Mouse (Mus musculus): ENCODE results near the gene Rnf123. TPM values are rescaled to one million over a fixed set of nuclear protein-coding genes. Genes with fewer than 3 reads are reported as not detected.

The Rnf123 gene
- polyA plus RNA-seq, 1 experiment from 2014 or later: 41.2 TPM

GRCm38 (mm10) chr9:108055061-108055460 lies 28.1 kb downstream of the Rnf123 start:
- Histone ChIP-seq H3K27ac (no peak overlapping the region), H3K27me3 (no peaks in the 10 kb centered on the region), H3K9ac (no peak overlapping the region), H3K4me3 (replicated peaks) (no peak overlapping the region), H3K4me2 (no peak overlapping the region), H3K36me3 (replicated peaks) (peaks cover 84% of the 10 kb centered on the region), H3K4me1 (peaks cover 17% of the 10 kb centered on the region), H3K9me3 (no peaks in the 10 kb centered on the region)
- ATAC-seq (ENCODE audit: low FRiP score): no peak
- 86% methylated on average over 1 of the region's 1 CpGs for WGBS

DNA sequence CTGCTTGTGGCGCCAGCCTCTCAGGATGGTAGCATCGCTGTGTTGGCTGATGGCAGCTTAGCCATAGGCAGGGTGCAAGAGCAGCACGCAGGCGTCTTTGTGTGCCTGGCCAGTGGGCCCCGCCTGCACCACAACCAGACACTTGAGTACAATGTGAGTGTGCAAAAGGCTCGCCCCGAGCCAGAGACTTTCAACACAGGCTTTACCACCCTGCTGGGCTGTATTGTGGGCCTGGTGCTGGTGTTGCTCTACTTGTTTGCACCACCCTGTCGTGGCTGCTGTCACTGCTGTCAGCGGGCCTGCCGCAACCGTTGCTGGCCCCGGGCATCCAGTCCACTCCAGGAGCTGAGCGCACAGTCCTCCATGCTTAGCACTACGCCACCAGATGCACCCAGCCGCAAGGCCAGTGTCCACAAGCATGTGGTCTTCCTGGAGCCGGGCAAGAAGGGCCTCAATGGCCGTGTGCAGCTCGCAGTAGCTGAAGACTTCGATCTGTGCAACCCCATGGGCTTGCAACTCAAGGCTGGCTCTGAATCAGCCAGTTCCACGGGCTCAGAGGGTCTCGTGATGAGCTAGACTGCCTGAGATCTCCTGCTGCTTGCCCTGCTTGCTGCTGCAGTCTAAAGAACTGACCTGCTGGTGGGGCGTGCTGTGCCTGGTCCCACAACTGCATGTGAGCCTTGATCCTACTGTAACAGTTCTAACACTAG lies 28.7 kb downstream of the Rnf123 start:
- WGBS: 91% methylated on average over 22 of the region's 22 CpGs
- ATAC-seq (ENCODE audit: low FRiP score): no peak
- peaks cover 80% of the 10 kb centered on the region for H3K36me3 ChIP-seq (replicated peaks)

DNA sequence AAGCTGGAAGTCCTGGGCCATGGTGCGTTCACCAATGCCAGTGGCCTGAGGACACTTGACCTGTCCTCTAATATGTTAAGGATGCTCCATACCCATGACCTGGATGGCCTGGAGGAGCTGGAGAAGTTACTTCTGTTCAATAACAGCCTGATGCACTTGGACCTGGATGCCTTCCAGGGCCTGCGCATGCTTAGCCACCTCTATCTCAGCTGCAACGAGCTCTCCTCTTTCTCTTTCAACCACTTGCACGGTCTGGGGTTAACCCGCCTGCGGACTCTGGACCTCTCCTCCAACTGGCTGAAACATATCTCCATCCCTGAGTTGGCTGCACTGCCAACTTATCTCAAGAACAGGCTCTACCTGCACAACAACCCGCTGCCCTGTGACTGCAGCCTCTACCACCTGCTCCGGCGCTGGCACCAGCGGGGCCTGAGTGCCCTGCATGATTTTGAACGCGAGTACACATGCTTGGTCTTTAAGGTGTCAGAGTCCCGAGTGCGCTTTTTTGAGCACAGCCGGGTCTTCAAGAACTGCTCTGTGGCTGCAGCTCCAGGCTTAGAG lies 29.4 kb downstream of the Rnf123 start:
- Histone ChIP-seq H3K36me3 (replicated peaks) (peaks cover 73% of the 10 kb centered on the region), H3K27me3 (no peaks in the 10 kb centered on the region)

More for the DNA sequence above, 28.7 kb downstream of the Rnf123 start:
- Histone ChIP-seq H3K27ac (no peak overlapping the region), H3K27me3 (no peaks in the 10 kb centered on the region), H3K4me3 (replicated peaks) (no peak overlapping the region), H3K9me3 (no peaks in the 10 kb centered on the region), H3K9ac (no peak overlapping the region), H3K4me1 (peaks cover 22% of the 10 kb centered on the region), H3K4me2 (no peak overlapping the region)

DNA sequence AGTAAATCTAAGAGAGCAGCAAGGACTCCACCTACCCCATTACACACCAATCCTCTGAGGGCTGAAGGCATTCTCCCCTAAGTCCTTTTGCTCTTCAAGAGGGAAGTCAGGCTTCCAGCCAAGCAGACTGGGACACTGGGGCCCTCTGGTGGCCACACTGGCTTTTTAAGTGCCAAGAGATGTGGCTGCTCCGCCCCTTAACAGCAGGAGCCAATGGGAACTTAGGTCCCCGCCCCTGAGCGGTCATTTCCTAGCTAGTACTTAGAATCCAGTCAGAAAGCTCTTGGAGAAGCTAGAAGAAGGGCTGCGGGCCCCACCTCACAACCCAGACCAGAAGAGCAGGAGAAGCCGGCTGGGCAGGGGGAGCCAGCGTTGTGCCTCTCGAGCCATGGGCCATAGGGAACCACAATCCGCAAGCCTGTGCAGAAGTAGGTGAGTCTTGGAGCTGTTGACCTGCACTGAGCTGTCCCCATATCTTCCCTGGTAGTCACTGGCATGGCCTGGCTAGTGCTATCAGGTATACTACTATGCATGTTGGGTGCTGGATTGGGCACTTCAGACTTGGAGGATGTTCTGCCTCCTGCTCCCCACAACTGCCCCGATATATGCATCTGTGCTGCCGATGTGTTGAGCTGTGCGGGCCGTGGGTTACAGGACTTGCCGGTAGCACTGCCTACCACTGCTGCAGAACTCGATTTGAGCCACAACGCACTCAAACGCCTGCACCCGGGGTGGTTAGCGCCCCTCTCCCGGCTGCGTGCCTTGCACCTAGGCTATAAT lies 30.1 kb downstream of the Rnf123 start, which contains the start of gene Amigo3:
Amigo3 (plus strand) TSS at position 275 of the 780 bp plus-strand sequence.
- H3K4me3 ChIP-seq (replicated peaks): no peak within 1 kb of the TSS; the same call in 1 of the 2 replicates
- H3K36me3 ChIP-seq (replicated peaks): peaks cover 66% of the 10 kb centered on the region
- H3K27ac ChIP-seq: no peak within 1 kb of the TSS
- no peaks in the 10 kb centered on the region for H3K9me3 ChIP-seq
- 59% methylated on average over 20 of the region's 20 CpGs for WGBS
- peak; percentile 34 for ATAC-seq (ENCODE audit: low FRiP score)
- peaks cover 29% of the 10 kb centered on the region for H3K4me1 ChIP-seq
- peak within 1 kb of the TSS; percentile 41 for H3K4me2 ChIP-seq
- no peaks in the 10 kb centered on the region for H3K27me3 ChIP-seq
- H3K9ac ChIP-seq: peak within 1 kb of the TSS; percentile 36; the same call in 1 of the 2 replicates

More for the DNA sequence above, 29.4 kb downstream of the Rnf123 start:
- Histone ChIP-seq H3K27ac (no peak overlapping the region), H3K9ac (no peak overlapping the region; the same call in 1 of the 2 replicates), H3K4me1 (peaks cover 24% of the 10 kb centered on the region), H3K4me2 (no peak overlapping the region), H3K4me3 (replicated peaks) (no peak overlapping the region), H3K9me3 (no peaks in the 10 kb centered on the region)
- WGBS: 91% methylated on average over 15 of the region's 15 CpGs
- no peak for ATAC-seq (ENCODE audit: low FRiP score)

DNA sequence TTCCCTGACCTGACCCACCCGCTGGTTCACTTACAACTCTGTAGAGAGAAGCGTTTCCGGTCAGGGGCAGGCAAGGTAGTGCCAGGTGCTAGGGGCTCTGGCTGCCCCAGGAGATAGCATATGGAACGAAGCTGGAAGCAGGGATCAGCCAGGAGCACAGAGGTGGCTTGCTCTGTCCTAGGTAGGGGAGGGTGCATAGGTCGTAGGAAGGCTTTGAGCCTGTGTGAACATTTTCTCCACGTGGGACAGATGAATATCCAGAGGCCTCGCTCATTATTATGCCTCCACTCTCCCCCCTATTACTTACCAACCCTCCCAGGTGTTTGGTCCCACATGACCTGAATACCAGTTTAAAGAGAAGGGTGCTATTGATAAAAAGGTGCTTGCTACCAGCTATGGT lies 30.7 kb downstream of the Rnf123 start:
- H3K27me3 ChIP-seq: no peaks in the 10 kb centered on the region

DNA sequence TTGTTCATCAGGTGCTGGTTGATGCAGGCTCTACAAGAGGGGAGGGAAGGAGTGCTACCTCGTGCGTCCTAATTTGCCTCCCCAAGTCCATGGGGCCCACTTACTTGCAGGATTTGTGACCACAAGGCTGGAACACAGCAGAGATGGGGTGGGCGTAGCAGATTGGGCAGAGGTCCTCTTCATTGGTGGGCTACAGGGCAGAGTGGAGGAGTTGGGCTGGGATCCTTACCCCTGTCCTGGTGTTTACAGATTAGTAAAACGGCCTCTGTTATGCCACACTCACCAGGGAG lies 31.3 kb downstream of the Rnf123 start:
- peaks cover 35% of the 10 kb centered on the region for H3K4me1 ChIP-seq
- no peaks in the 10 kb centered on the region for H3K27me3 ChIP-seq
- H3K36me3 ChIP-seq (replicated peaks): peaks cover 67% of the 10 kb centered on the region
- no peak overlapping the region for H3K27ac ChIP-seq
- no peak for ATAC-seq (ENCODE audit: low FRiP score)
- WGBS: 87% methylated on average over 4 of the region's 4 CpGs
- H3K9me3 ChIP-seq: no peaks in the 10 kb centered on the region
- H3K4me2 ChIP-seq: no peak overlapping the region
- no peak overlapping the region for H3K4me3 ChIP-seq (replicated peaks)
- no peak overlapping the region for H3K9ac ChIP-seq

More for the DNA sequence above, 30.7 kb downstream of the Rnf123 start:
- ATAC-seq (ENCODE audit: low FRiP score): no peak
- whole genome bisulfite sequencing: 75% methylated on average over 7 of the region's 7 CpGs
- H3K9ac ChIP-seq: no peak overlapping the region
- no peaks in the 10 kb centered on the region for H3K9me3 ChIP-seq
- no peak overlapping the region for H3K4me2 ChIP-seq
- peaks cover 35% of the 10 kb centered on the region for H3K4me1 ChIP-seq
- H3K27ac ChIP-seq: no peak overlapping the region
- H3K36me3 ChIP-seq (replicated peaks): peaks cover 65% of the 10 kb centered on the region
- H3K4me3 ChIP-seq (replicated peaks): no peak overlapping the region

- Histone ChIP-seq H3K9ac (no peak overlapping the region), H3K36me3 (replicated peaks) (peaks cover 67% of the 10 kb centered on the region), H3K4me1 (peaks cover 35% of the 10 kb centered on the region), H3K4me3 (replicated peaks) (no peak overlapping the region), H3K27ac (no peak overlapping the region), H3K9me3 (no peaks in the 10 kb centered on the region), H3K4me2 (no peak overlapping the region), H3K27me3 (no peaks in the 10 kb centered on the region)
- no peak for ATAC-seq (ENCODE audit: low FRiP score)
- WGBS: 95% methylated on average over 15 of the region's 15 CpGs
Measured at GRCm38 (mm10) chr9:108051184-108051930, 31.8 kb downstream of the Rnf123 start.

DNA sequence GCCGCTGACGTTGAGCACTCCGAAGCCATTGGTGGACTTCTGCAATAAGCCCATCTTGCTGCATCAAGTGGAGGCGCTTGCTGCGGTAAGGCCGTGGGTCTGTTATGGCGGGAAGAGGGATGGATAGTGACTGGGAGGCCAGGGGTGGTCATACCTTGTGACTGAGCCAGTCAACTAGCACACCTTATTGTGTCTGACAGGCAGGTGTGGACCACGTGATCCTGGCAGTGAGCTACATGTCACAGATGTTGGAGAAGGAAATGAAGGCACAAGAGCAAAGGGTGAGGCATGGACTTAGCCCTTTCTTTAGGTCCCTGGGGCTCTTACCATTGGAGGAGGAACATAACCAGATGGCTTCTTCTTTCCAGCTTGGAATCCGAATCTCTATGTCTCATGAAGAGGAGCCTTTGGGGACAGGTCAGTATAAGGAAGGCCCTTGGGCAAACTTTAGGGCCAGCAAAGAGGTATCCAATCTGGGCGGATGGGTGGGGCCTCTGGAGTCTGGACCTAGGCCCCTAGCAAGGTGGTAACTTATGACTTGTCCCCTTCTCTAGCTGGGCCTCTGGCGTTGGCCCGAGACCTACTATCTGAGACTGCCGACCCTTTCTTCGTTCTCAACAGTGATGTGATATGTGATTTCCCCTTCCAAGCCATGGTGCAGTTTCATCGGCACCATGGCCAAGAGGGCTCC lies 33.4 kb downstream of the Rnf123 start:
- Histone ChIP-seq H3K36me3 (replicated peaks) (peaks cover 65% of the 10 kb centered on the region), H3K4me1 (peaks cover 35% of the 10 kb centered on the region), H3K9me3 (no peaks in the 10 kb centered on the region), H3K27me3 (no peaks in the 10 kb centered on the region), H3K9ac (peak overlapping the region; percentile 64), H3K4me2 (peak overlapping the region; percentile 91), H3K27ac (peak overlapping the region; percentile 43; the same call in 1 of the 2 replicates), H3K4me3 (replicated peaks) (peak overlapping the region; percentile 64)
- peak; percentile 5; the same call in 1 of the 2 replicates for ATAC-seq (ENCODE audit: low FRiP score)
- 46% methylated on average over 15 of the region's 15 CpGs for WGBS

DNA sequence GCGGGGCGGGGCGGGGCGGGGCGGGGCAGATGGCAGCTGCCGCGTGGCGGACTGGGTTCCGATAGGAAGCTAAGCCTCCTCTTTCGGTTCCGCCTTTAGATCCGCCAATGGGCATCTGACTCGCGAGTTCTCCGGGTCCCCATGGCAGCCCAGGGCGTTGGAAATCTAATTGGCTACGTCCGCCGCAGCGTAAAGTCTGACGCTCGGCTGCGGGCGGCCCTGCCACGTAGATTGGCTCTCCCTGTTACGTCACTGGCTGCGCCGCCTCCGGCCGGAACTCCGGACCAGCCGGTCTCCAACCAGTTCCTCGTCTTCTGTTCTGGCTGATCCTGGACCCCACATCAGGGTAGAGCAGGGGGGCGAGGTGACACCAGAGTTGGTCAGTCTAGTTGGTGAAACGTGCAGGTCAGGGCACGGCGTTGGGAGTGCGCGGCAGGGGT lies 34.1 kb downstream of the Rnf123 start, which contains the start of gene Gmppb:
Gmppb (plus strand) TSS at position 227 of the 440 bp plus-strand sequence.
- Histone ChIP-seq H3K4me1 (peaks cover 35% of the 10 kb centered on the region), H3K4me2 (peak within 1 kb of the TSS; percentile 91), H3K9ac (peak within 1 kb of the TSS; percentile 64), H3K36me3 (replicated peaks) (peaks cover 62% of the 10 kb centered on the region), H3K27ac (peak within 1 kb of the TSS; percentile 43; the same call in 1 of the 2 replicates), H3K27me3 (no peaks in the 10 kb centered on the region), H3K9me3 (no peaks in the 10 kb centered on the region), H3K4me3 (replicated peaks) (peak within 1 kb of the TSS; percentile 64)
- peak; percentile 94 for ATAC-seq (ENCODE audit: low FRiP score)
- under 1% methylated on average over 35 of the region's 39 CpGs for WGBS

- no peaks in the 10 kb centered on the region for H3K27me3 ChIP-seq
- peaks cover 35% of the 10 kb centered on the region for H3K4me1 ChIP-seq
- 1% methylated on average over 19 of the region's 19 CpGs for WGBS
- no peaks in the 10 kb centered on the region for H3K9me3 ChIP-seq
- H3K27ac ChIP-seq: peak overlapping the region; percentile 42; the same call in 1 of the 2 replicates
- peak overlapping the region; percentile 64 for H3K4me3 ChIP-seq (replicated peaks)
- ATAC-seq (ENCODE audit: low FRiP score): peak; percentile 50
- peak overlapping the region; percentile 64 for H3K9ac ChIP-seq
- H3K4me2 ChIP-seq: peak overlapping the region; percentile 91
- H3K36me3 ChIP-seq (replicated peaks): peaks cover 58% of the 10 kb centered on the region
Measured at GRCm38 (mm10) chr9:108048566-108048955, 34.6 kb downstream of the Rnf123 start.
